Mouse (Mus musculus) hindbrain, embryonic 11.5 days (tissue): ENCODE data around the gene Tssc4. TPM values are rescaled to one million over a fixed set of nuclear protein-coding genes. Genes with fewer than 3 reads are reported as not detected.

ENCODE experiments used
- ATAC-seq: fragments of 200-750 bp; cut with Nextera tagmentation; 2 replicates; pipeline ENCODE4 v1.8.0; 2017; ENCODE audit warnings: mild to moderate bottlenecking, moderate TSS enrichment, moderate library complexity; ENCODE audit not compliant: low FRiP score
- DNase-seq: peaks from one replicate; pipeline ENCODE4 v3.0.0-alpha.2; 2015; ENCODE audit warnings: low spot score
- H3K27ac ChIP-seq: fragments of 300-500 bp; sonication (generic); 2 replicates; pipeline ENCODE4 v1.5.1; 2014; ENCODE audit warnings: mild to moderate bottlenecking, low read depth, low read length
- H3K27me3 ChIP-seq: fragments of 300-500 bp; sonication (generic); 2 replicates; pipeline ENCODE4 v1.6.1; 2014; ENCODE audit warnings: mild to moderate bottlenecking, low read length, moderate library complexity, mixed read lengths; ENCODE audit not compliant: control insufficient read depth, insufficient read depth
- H3K36me3 ChIP-seq: fragments of 300-500 bp; sonication (generic); 2 replicates; pipeline ENCODE4 v1.6.1; 2014; ENCODE audit warnings: mild to moderate bottlenecking, low read length, moderate library complexity, mixed read lengths; ENCODE audit not compliant: control insufficient read depth, insufficient read depth
- H3K4me1 ChIP-seq: fragments of 300-500 bp; sonication (generic); replicated peaks from 2 replicates; pipeline ENCODE4 v1.6.1; 2014; ENCODE audit warnings: low read length, mixed read lengths; ENCODE audit not compliant: control insufficient read depth, insufficient read depth
- H3K4me2 ChIP-seq: fragments of 300-500 bp; sonication (generic); replicated peaks from 2 replicates; pipeline ENCODE4 v1.6.1; 2014; ENCODE audit warnings: mild to moderate bottlenecking, low read depth, low read length
- H3K4me3 ChIP-seq: fragments of 300-500 bp; sonication (generic); 2 replicates; pipeline ENCODE4 v1.5.1; 2014; ENCODE audit warnings: low read depth, low read length
- H3K9ac ChIP-seq: fragments of 300-500 bp; sonication (generic); 2 replicates; pipeline ENCODE4 v1.6.1; 2014; ENCODE audit warnings: low read depth, low read length
- H3K9me3 ChIP-seq: fragments of 300-500 bp; sonication (generic); 2 replicates; pipeline ENCODE4 v1.6.1; 2016; ENCODE audit warnings: low read length; ENCODE audit not compliant: control insufficient read depth
- WGBS: fragments of 180-500 bp; shearing (Covaris S2); extraction: QIAGEN DNeasy Blood & Tissue Kit; methylation state at CpG from one replicate; pipeline ENCODE4 v1.1.7; 2014; 5-methylcytosine and 5-hydroxymethylcytosine counted together
- polyA plus RNA-seq: library from polyadenylated mRNA; unstranded; fragments of >200 nt; fragmentation: Nextera tagmentation; extraction: Ambion mirVana; gene quantifications from 2 replicates; pipeline ENCODE4 v1.2.1, GENCODE M21; 2014

Tssc4 gene
- polyA plus RNA-seq, 1 experiment from 2014 or later, result 59.0 TPM

GRCm38 (mm10) chr7:143041138-143041822 is 27.8 kb upstream of the Tssc4 start:
- Histone ChIP-seq H3K27me3 (no peaks in the 10 kb centered on the region), H3K4me2 (no peak overlapping the region), H3K9ac (no peak overlapping the region), H3K36me3 (no peaks in the 10 kb centered on the region), H3K4me3 (no peak overlapping the region), H3K9me3 (0 out of 2 replicates have a peak, but pooled peaks cover 2% of the 10 kb centered on the region), H3K4me1 (no peaks in the 10 kb centered on the region), H3K27ac (no peak overlapping the region)
- 83% methylated on average over 3 of the region's 3 CpGs for WGBS
- DNase-seq, result no peak
- ATAC-seq, result no peak

GRCm38 (mm10) chr7:143042089-143042488 is 27.0 kb upstream of the Tssc4 start:
- Histone ChIP-seq H3K4me3 (no peak overlapping the region), H3K27ac (no peak overlapping the region), H3K9ac (no peak overlapping the region), H3K4me2 (no peak overlapping the region), H3K9me3 (0 out of 2 replicates have a peak, but pooled peaks cover 2% of the 10 kb centered on the region), H3K4me1 (no peaks in the 10 kb centered on the region), H3K36me3 (no peaks in the 10 kb centered on the region), H3K27me3 (no peaks in the 10 kb centered on the region)
- no peak for DNase-seq
- ATAC-seq, result no peak
- WGBS, result 64% methylated on average over 3 of the region's 3 CpGs

GRCm38 (mm10) chr7:143042897-143043300 is 26.1 kb upstream of the Tssc4 start:
- H3K9me3 ChIP-seq, result 0 out of 2 replicates have a peak, but pooled peaks cover 2% of the 10 kb centered on the region
- 78% methylated on average over 3 of the region's 3 CpGs for WGBS
- no peaks in the 10 kb centered on the region for H3K4me1 ChIP-seq
- no peak overlapping the region for H3K27ac ChIP-seq
- ATAC-seq (no peak), DNase-seq (no peak)
- no peaks in the 10 kb centered on the region for H3K36me3 ChIP-seq
- H3K4me3 ChIP-seq, result no peak overlapping the region
- no peak overlapping the region for H3K9ac ChIP-seq
- no peak overlapping the region for H3K4me2 ChIP-seq
- H3K27me3 ChIP-seq, result no peaks in the 10 kb centered on the region

- H3K4me1 ChIP-seq, result no peaks in the 10 kb centered on the region
- H3K9me3 ChIP-seq, result 0 out of 2 replicates have a peak, but pooled peaks cover 2% of the 10 kb centered on the region
- no peaks in the 10 kb centered on the region for H3K36me3 ChIP-seq
- H3K4me3 ChIP-seq, result no peak overlapping the region
- H3K4me2 ChIP-seq, result no peak overlapping the region
- H3K27ac ChIP-seq, result no peak overlapping the region
- no peaks in the 10 kb centered on the region for H3K27me3 ChIP-seq
- H3K9ac ChIP-seq, result no peak overlapping the region
- WGBS, result 94% methylated on average over 2 of the region's 2 CpGs
- DNase-seq (no peak), ATAC-seq (no peak)
Measured at GRCm38 (mm10) chr7:143044049-143044825, 24.8 kb upstream of the Tssc4 start.

GRCm38 (mm10) chr7:143044826-143045206 is 24.2 kb upstream of the Tssc4 start:
- no peak overlapping the region for H3K4me2 ChIP-seq
- no peak for DNase-seq
- ATAC-seq, result no peak

GRCm38 (mm10) chr7:143046358-143046757 is 22.7 kb upstream of the Tssc4 start:
- ATAC-seq (no peak), DNase-seq (no peak)
- H3K4me1 ChIP-seq, result no peaks in the 10 kb centered on the region
- H3K9ac ChIP-seq, result no peak overlapping the region
- H3K9me3 ChIP-seq, result 0 out of 2 replicates have a peak, but pooled peaks cover 2% of the 10 kb centered on the region
- H3K27me3 ChIP-seq, result no peaks in the 10 kb centered on the region
- 89% methylated on average over 7 of the region's 7 CpGs for WGBS
- no peak overlapping the region for H3K27ac ChIP-seq
- no peak overlapping the region for H3K4me2 ChIP-seq
- H3K4me3 ChIP-seq, result no peak overlapping the region
- H3K36me3 ChIP-seq, result no peaks in the 10 kb centered on the region

More at GRCm38 (mm10) chr7:143044826-143045206, 24.2 kb upstream of the Tssc4 start:
- no peaks in the 10 kb centered on the region for H3K36me3 ChIP-seq
- H3K27ac ChIP-seq, result no peak overlapping the region
- no peaks in the 10 kb centered on the region for H3K4me1 ChIP-seq
- no peak overlapping the region for H3K9ac ChIP-seq
- no peaks in the 10 kb centered on the region for H3K27me3 ChIP-seq
- H3K9me3 ChIP-seq, result 0 out of 2 replicates have a peak, but pooled peaks cover 2% of the 10 kb centered on the region
- no peak overlapping the region for H3K4me3 ChIP-seq

- no peak overlapping the region for H3K27ac ChIP-seq
- H3K9ac ChIP-seq, result no peak overlapping the region
- no peak for ATAC-seq
- no peaks in the 10 kb centered on the region for H3K36me3 ChIP-seq
- no peak overlapping the region for H3K4me3 ChIP-seq
- 84% methylated on average over 3 of the region's 3 CpGs for WGBS
- H3K4me2 ChIP-seq, result no peak overlapping the region
- peaks cover 4% of the 10 kb centered on the region for H3K4me1 ChIP-seq
- H3K27me3 ChIP-seq, result no peaks in the 10 kb centered on the region
- no peak for DNase-seq
- H3K9me3 ChIP-seq, result 0 out of 2 replicates have a peak, but pooled peaks cover 2% of the 10 kb centered on the region
Measured at GRCm38 (mm10) chr7:143049331-143049730, 19.7 kb upstream of the Tssc4 start.

GRCm38 (mm10) chr7:143049841-143050816 is 18.9 kb upstream of the Tssc4 start:
- no peak for DNase-seq
- no peak overlapping the region for H3K27ac ChIP-seq
- no peak overlapping the region for H3K4me3 ChIP-seq
- H3K4me2 ChIP-seq, result no peak overlapping the region
- no peaks in the 10 kb centered on the region for H3K36me3 ChIP-seq
- no peaks in the 10 kb centered on the region for H3K27me3 ChIP-seq
- peaks cover 6% of the 10 kb centered on the region for H3K4me1 ChIP-seq
- H3K9ac ChIP-seq, result no peak overlapping the region
- WGBS, result 92% methylated on average over 3 of the region's 3 CpGs
- no peak for ATAC-seq
- H3K9me3 ChIP-seq, result no peaks in the 10 kb centered on the region
